Mouse (Mus musculus) CD4-positive, CD25-positive, alpha-beta regulatory T cell, adult 2 months (primary cell): ENCODE data around the gene Zswim4.

ENCODE experiments used
- DNase-seq: peaks from one replicate; pipeline ENCODE4 v3.0.0-alpha.2; 2012; ENCODE audit warnings: low read depth, low spot score

The Zswim4 gene

DNA sequence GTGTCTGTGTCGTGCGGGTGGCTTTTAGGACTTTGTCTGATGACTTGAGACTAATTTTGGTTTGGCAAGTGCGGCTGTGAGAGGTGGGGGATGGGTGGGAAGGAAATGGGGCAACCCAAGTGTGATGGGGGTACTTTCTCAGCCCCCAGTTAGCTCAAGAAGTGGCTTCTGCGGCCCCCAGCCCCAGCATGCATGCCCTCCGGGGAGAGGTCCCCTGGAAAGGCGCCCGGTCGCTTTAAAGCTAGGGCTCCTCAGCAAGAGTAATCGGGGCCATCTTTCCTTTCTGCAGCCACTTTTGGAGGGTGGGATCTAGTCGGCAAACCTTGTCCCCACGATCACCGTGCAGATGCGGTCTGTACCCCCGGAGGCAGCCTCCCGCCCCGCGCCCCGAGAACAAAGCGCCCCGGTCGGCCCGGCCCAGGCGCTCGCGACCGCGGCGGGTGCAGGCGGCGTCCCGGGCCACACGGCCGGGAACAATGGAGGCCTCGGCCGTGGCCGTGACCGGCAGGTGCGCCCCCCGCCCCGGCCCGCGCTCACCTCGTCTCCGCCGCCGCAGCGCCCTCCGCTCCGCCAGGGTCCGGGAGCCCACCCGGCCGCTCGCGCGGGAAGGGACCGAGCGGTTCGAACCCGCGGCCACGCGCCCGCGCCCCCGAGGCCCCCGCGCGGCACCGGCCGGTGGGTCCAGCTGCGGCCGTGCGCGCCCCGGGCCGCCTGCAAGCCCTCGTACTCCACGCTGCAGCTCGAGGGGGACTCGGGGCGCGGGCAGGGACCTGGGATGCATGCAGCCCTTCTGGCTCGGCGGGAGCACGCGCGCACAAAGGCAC lies 53.4 kb downstream of the Zswim4 start:
- peak; percentile 45 for DNase-seq

DNA sequence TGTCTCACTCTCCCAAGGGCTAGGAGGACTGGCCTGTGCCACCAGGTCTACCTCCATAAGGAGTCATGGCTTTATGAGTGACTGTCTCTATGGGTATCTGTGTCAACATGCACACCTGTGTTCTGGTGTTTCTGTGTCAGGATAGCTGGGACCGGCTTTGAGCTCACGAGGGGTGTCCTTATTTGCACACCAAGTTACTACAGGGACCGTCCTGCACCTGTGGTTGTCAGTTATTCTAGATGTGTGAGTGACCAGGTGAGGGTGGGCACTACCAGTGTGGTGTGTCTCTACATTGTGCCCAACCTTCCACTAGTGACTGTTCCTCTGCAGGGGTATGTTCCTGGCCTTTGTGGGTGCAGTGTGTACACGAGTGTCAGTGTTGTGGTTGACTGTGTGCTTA lies 54.0 kb downstream of the Zswim4 start:
- DNase-seq, result no peak

DNA sequence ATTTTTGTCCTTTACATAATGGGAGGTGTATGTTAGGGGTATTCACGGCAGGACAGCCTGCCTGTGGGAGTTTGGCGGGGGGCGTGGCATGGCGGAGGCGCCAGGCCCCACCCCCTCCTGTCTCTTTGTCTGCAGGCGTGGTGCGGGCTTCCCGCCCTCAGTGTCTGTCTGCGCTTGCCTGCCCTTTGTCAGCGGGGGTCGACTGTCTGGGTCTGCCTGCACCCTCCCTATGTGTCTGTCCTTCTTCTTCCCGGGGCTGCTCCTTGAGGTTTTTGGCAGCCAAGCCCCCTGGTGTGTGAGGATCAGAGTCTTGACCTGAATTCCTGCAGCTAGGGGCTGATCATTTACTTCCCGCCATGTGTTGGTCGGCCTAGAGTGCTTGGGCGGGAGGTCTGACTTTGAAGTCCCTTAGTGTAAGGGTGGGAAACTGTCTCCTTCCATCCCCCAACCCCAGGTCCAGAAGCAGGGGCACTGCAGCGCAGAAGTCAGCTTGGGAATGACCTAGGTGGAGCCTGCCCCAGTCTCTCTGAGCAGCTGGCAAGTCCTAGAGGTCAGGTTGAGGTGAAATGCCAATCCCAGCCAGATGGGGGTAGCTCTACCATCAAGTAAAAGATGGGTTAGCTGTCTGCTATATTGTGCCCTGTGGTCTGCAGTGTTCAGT lies 56.2 kb downstream of the Zswim4 start:
- peak; percentile 68 for DNase-seq

DNA sequence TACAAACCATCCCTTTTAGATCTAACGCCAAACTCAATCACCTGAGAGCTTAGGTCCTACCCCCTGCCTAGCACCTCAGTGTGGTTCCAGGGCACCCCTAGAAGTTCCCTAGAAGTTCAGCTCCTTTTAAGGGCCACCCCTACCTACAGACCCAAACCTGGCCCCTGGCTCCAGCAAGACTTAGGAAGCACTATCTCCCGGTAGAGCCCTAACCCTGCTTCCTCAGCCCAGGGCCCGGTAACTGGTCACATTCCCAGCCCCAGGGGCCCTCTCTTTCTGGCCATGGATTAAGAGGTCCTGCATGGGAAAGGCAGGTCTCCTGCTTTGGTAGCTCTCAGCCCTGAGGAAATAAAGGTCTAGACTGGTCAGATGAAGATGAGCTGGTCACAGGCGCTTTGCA lies 56.9 kb downstream of the Zswim4 start:
- no peak for DNase-seq

DNA sequence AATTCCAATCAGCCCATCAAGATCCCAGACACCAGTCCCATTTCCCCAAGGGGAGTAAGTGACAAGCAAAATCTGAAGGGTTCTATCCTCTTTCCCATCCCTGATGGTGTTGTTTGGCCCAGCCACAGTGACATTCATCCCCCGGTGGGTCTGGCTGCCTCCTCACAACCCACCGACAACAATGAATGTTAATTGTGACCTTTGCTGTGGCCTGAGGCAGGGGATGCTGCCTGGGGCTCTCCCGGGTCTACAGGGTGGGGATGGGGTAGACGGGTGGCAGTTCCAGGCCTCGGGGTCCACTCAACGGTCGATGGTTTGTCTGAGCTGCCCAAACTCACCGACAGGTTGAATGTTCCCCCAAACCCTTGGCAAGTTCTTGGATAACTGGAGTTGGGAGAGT lies 58.3 kb downstream of the Zswim4 start:
- DNase-seq, result no peak

DNA sequence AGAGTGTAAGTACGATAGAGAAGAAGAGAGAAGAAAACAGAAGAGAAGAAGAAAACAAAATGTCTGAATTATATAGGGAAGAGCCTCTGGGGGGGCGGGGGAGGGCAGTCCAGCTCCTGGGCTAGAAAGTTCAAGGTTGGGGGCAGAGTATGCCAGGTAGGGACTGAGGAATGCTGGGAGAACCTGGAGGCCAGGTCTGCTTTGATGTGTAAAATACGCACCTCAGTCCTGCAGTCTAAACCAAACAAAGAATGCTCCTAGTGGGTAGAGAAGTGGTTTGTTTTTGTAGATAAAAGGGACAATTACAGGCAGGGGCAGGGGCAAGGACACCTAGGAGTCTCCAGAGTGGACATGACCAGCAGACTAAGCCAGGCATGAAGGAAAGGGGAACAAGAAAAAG lies 59.5 kb downstream of the Zswim4 start:
- no peak for DNase-seq

DNA sequence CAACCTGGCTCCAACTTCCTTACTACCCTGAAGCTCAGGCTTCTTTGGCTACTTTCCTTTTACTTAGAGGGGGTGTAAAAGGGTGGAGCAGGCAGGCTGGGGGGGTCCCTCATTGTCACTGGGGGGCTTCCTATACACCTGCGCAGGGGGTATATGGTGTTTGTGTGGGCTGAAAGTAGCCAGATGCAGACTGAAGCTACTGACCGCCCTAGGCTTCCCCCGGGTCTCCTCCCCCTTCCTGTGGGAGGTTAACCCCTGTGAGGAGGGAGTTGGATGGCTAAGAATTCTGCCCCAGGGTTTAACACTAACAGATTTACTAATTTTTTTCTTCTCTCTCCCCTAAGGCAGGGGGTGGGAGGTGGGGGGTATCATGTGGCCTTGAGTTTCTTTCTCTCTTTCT lies 60.3 kb downstream of the Zswim4 start:
- DNase-seq, result peak; percentile 9

DNA sequence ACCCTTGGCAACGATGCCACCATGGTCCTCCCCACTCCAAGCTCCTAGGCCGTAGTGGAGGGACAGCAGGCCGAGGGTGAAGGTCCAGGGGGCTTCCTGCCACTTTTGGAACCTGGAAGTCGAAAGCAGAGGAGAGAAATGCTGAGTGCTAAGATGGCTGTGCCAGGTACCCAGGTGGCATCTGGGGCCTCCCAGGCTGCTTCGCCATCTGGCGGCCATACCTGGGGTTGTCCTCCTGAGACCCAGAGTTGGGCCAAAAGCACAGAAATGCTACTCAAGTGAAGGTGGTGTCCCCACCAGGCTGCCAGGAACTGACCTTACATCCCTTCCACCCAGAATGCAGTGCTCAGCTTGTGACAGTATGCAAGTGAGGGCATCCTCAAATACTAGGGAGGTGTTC lies 63.0 kb downstream of the Zswim4 start:
- DNase-seq, result peak; percentile 79

DNA sequence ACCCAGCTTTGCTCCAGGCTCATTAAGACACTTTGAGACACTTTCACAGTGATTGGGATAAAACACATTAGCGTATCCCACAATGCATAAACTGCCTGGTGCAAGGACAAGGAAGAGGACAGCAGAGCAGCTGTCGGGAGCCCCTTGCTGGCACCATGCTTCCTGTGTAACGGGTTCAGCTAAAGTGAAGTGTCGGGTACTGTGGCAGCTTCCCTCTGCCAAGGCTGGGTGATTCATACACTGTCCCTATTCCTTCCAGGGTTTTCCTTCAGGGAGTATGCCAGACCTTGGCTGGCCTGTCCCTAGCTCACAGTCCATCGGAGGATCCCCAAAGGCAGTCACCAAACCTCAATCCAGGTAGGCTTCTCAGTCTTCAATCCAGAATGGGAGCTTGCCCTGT lies 66.8 kb downstream of the Zswim4 start:
- no peak for DNase-seq

DNA sequence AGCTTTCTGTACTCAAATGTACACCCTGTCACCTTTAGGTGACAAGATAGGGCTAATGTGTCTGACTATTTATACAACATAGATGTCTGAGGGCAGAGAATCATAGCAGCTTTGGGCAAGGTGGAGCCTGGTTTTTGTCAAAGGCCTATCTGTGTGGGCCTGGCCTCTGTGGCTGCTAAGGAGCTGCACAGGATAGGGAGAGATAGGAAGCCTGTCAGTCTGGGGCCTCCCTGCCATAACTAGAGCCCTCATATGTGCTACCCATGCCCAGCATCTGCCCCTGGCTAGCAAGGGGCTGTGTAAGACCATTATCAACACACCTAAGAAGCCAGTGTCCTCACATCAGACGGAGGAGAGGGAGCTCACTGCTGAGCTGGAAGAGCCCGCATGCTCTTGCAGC lies 69.2 kb downstream of the Zswim4 start:
- no peak for DNase-seq
